Mouse (Mus musculus): ENCODE data around the gene Serpina10. TPM values are rescaled to one million over a fixed set of nuclear protein-coding genes. Genes with fewer than 3 reads are reported as not detected.
"Not testable (repeated sequence)": the region's sequence is repeated elsewhere in the genome, so short reads cannot be mapped to it uniquely, and the experiment has no call there.

Gene Serpina10
- polyA plus RNA-seq, 1 experiment from 2014 or later: not detected

DNA sequence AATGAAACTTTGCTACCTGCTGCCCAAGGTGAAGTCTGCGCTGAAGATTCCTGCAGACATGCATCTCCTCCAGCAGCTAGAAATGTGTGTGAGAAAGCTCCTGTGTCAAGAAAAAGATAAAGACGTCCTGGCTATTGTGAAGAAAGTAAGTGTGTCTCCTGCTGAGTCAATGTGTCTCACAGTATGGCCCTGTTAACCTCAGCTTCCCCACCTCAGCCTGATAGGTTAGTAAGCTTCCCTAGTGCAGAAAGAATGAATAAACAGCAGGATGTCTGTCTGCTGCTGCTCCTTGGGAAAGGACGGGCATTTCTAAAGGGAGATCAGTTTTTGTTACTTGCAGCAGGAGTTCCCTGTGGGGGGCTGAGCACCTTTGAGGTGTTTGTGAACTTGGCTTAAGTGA, 30.9 kb downstream of the Serpina10 start:
- Histone ChIP-seq H3K4me2 (replicated peaks) (no peak overlapping the region), H3K27me3 (no peaks in the 10 kb centered on the region), H3K9ac (replicated peaks) (no peak overlapping the region), H3K27ac (no peak overlapping the region), H3K4me1 (replicated peaks) (peaks cover 6% of the 10 kb centered on the region; the same call in 1 of the 2 replicates), H3K36me3 (no peaks in the 10 kb centered on the region), H3K4me3 (replicated peaks) (no peak overlapping the region), H3K9me3 (no peaks in the 10 kb centered on the region)
- 18% methylated on average over 3 of the region's 3 CpGs for WGBS
- ATAC-seq: no peak

DNA sequence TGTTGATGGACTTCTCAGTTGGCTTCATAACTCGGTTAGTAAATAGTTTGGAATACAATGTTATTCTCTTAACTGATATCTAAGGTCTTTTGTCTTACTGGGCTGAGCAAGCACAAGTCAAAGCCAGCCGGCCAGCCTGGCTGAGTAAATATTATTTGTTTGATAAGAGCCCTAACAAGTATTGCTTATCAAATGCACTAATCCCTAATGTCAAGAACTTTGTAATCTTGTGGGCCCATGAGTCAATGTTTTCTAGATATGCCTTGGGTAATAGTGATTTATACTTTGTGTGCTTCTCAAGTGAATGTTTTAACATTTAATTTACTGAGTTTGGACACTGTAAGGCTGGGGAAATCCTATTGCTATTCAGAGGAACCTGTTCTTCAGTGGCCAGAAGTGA, 32.8 kb downstream of the Serpina10 start:
- ATAC-seq: no peak
- WGBS: 80% methylated on average over 2 of the region's 2 CpGs
- Histone ChIP-seq H3K4me2 (replicated peaks) (no peak overlapping the region), H3K9me3 (no peaks in the 10 kb centered on the region), H3K27ac (no peak overlapping the region), H3K9ac (replicated peaks) (no peak overlapping the region), H3K27me3 (no peaks in the 10 kb centered on the region), H3K4me1 (replicated peaks) (peaks cover 6% of the 10 kb centered on the region; the same call in 1 of the 2 replicates), H3K4me3 (replicated peaks) (no peak overlapping the region), H3K36me3 (no peaks in the 10 kb centered on the region)

DNA sequence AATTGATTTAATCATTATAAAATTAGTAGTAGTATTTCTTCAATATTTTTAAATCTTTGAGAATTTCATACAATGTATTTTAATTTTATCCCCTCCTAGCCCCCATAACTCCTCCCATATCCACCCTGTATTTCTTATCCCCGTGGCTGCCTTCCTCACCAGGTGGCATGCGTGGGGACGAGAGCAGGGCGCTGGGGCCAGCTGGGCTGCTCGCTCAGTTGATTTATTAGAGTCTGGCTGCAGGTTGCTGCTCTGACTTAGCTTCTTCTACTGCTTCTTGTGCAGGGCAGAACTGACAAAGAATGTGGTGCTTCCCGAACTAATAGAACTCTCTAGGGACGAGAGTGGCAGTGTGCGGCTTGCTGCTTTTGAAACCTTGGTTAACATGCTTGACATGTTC, 47.5 kb downstream of the Serpina10 start:
- no peak overlapping the region for H3K27ac ChIP-seq
- H3K36me3 ChIP-seq: no peaks in the 10 kb centered on the region
- H3K4me3 ChIP-seq (replicated peaks): no peak overlapping the region
- H3K4me2 ChIP-seq (replicated peaks): no peak overlapping the region
- WGBS: 89% methylated on average over 8 of the region's 8 CpGs
- no peak for ATAC-seq
- H3K27me3 ChIP-seq: no peaks in the 10 kb centered on the region
- no peaks in the 10 kb centered on the region for H3K4me1 ChIP-seq (replicated peaks)
- H3K9me3 ChIP-seq: no peaks in the 10 kb centered on the region
- no peak overlapping the region for H3K9ac ChIP-seq (replicated peaks)

DNA sequence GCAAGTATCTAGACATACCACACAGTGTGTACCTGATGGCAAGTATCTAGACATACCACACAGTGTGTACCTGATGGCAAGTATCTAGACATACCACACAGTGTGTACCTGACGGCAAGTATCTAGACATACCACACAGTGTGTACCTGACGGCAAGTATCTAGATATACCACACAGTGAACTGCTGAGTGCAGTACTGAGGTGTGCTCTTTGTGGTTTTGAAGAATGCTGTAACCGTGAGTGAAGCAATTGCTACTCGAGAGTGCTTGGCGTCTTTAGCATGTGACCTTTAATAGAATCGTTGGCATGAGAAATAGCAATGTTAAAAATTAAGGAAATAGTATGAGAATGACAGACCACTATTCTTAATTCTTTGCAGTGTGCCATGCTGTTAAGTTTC, 53.1 kb downstream of the Serpina10 start:
- H3K9ac ChIP-seq (replicated peaks); H3K4me2 ChIP-seq (replicated peaks); ATAC-seq; H3K36me3 ChIP-seq; H3K9me3 ChIP-seq; H3K4me3 ChIP-seq (replicated peaks); H3K4me1 ChIP-seq (replicated peaks); H3K27me3 ChIP-seq; H3K27ac ChIP-seq: not testable (repeated sequence)
- WGBS: 96% methylated on average over 6 of the region's 6 CpGs

DNA sequence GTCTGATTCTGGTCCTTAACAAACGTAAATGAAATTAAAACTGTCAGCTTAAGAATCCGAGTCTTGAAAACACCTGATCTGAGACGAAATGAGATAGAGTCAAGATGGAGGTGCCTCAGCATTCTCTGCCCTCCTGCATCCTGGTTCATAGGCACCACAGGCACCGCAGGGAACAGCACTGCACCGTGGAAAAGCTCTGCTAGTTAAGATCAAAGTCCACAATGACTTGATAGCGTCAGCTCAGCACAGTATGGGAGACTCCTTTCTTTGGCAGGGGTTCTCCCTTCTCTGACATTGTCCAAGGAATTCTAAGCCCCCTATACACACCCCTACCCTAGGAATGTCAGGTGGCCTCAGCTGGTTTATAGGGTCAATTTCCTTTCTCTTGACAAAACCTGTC, 61.6 kb downstream of the Serpina10 start:
- H3K4me3 ChIP-seq (replicated peaks): no peak overlapping the region
- H3K4me1 ChIP-seq (replicated peaks): no peaks in the 10 kb centered on the region
- H3K27me3 ChIP-seq: no peaks in the 10 kb centered on the region
- no peaks in the 10 kb centered on the region for H3K9me3 ChIP-seq
- 62% methylated on average over 6 of the region's 6 CpGs for WGBS
- ATAC-seq: no peak
- no peaks in the 10 kb centered on the region for H3K36me3 ChIP-seq
- H3K9ac ChIP-seq (replicated peaks): no peak overlapping the region
- H3K4me2 ChIP-seq (replicated peaks): no peak overlapping the region
- H3K27ac ChIP-seq: no peak overlapping the region

DNA sequence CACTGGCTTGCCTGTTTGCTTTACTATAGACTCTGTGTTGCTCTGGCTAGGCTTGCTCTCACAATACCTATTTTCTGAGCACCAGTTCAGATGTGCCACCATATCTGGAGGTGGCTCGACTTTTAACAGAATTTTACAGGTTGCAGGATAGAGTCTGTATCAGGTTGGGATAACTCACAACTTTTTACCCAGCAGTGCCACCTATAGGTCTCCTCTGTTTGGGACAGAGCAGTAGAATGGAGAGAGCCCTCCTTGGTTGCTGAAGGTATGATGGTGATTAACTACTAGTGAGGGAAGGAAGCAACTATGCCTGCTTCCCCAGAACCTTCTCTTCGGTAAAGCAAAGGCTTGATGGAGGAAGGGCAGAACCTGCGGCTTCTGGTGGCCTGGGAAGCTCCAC, 64.1 kb downstream of the Serpina10 start:
- WGBS: 63% methylated on average over 3 of the region's 3 CpGs
- Histone ChIP-seq H3K4me3 (replicated peaks) (no peak overlapping the region), H3K9me3 (no peaks in the 10 kb centered on the region), H3K36me3 (no peaks in the 10 kb centered on the region), H3K4me2 (replicated peaks) (no peak overlapping the region), H3K9ac (replicated peaks) (no peak overlapping the region), H3K4me1 (replicated peaks) (no peaks in the 10 kb centered on the region), H3K27ac (no peak overlapping the region), H3K27me3 (no peaks in the 10 kb centered on the region)
- no peak for ATAC-seq

DNA sequence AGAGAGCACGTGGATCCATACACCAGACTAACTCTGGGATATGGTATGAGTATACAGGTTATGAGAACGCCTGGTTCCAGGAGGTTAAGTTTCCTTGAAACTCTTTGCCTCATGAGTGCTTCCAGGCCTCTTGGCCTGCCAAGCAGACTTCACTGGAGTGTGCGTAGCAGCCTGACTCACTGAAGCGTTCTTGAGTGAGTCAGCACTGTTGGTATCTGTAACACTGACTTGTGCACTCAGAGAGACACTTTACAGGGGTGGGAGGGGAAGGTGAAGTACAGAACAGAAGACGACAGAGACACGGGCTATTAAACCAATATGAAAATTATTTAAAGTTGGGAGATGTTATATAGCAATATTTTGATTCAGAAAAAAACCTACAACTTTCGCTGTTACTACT, 66.1 kb downstream of the Serpina10 start:
- no peak for ATAC-seq
- no peak overlapping the region for H3K4me3 ChIP-seq (replicated peaks)
- no peaks in the 10 kb centered on the region for H3K9me3 ChIP-seq
- 87% methylated on average over 7 of the region's 7 CpGs for WGBS
- no peak overlapping the region for H3K27ac ChIP-seq
- no peak overlapping the region for H3K4me2 ChIP-seq (replicated peaks)
- no peaks in the 10 kb centered on the region for H3K27me3 ChIP-seq
- no peaks in the 10 kb centered on the region for H3K4me1 ChIP-seq (replicated peaks)
- no peaks in the 10 kb centered on the region for H3K36me3 ChIP-seq
- H3K9ac ChIP-seq (replicated peaks): no peak overlapping the region

Other genes with a start within 250 kb of the Serpina10 start
- 18.3 and 19.6 TPM in 2 replicates for gene Otub2, start 242.8 kb downstream of the Serpina10 start, polyA plus RNA-seq (2015; fragmentation: Nextera tagmentation; extraction: Ambion mirVana)
- 0.68 and 1.2 TPM in 2 replicates for gene 9330161L09Rik, start 223.6 kb downstream of the Serpina10 start, polyA plus RNA-seq (2015; fragmentation: Nextera tagmentation; extraction: Ambion mirVana)
- gene Ddx24, start 205.6 kb downstream of the Serpina10 start, polyA plus RNA-seq (2015; fragmentation: Nextera tagmentation; extraction: Ambion mirVana): 138 and 163 TPM in 2 replicates
- gene Ifi27, start 197.2 kb downstream of the Serpina10 start, polyA plus RNA-seq (2015; fragmentation: Nextera tagmentation; extraction: Ambion mirVana): 5.2 and 6.2 TPM in 2 replicates
- 3.0 and 6.2 TPM in 2 replicates for gene Ifi27l2a, start 187.8 kb downstream of the Serpina10 start, polyA plus RNA-seq (2015; fragmentation: Nextera tagmentation; extraction: Ambion mirVana)
- not detected in 2 replicates for gene Ifi27l2b, start 174.2 kb downstream of the Serpina10 start, polyA plus RNA-seq (2015; fragmentation: Nextera tagmentation; extraction: Ambion mirVana)
- gene Ppp4r4, start 99.2 kb downstream of the Serpina10 start, polyA plus RNA-seq (2015; fragmentation: Nextera tagmentation; extraction: Ambion mirVana): 2.0 and 2.2 TPM in 2 replicates
- 0.26 TPM in 1 of 2 replicates, not detected in the other for gene Serpina6, start 25.8 kb upstream of the Serpina10 start, polyA plus RNA-seq (2015; fragmentation: Nextera tagmentation; extraction: Ambion mirVana)
- not detected in 2 replicates for gene Serpina16, start 44.7 kb upstream of the Serpina10 start, polyA plus RNA-seq (2015; fragmentation: Nextera tagmentation; extraction: Ambion mirVana)
- gene Serpina1f, start 64.1 kb upstream of the Serpina10 start, polyA plus RNA-seq (2015; fragmentation: Nextera tagmentation; extraction: Ambion mirVana): 0.13 TPM in 1 of 2 replicates, not detected in the other
- not detected in 2 replicates for gene Serpina1d, start 142.1 kb upstream of the Serpina10 start, polyA plus RNA-seq (2015; fragmentation: Nextera tagmentation; extraction: Ambion mirVana)
- gene Serpina1b, start 198.9 kb upstream of the Serpina10 start, polyA plus RNA-seq (2015; fragmentation: Nextera tagmentation; extraction: Ambion mirVana): 1.1 TPM in 1 of 2 replicates, not detected in the other
- gene Serpina1a, start 232.1 kb upstream of the Serpina10 start, polyA plus RNA-seq (2015; fragmentation: Nextera tagmentation; extraction: Ambion mirVana): 0.50 TPM in 1 of 2 replicates, not detected in the other